Mouse (Mus musculus) stomach, embryonic 16.5 days (tissue): ENCODE measurements around the gene Sec14l4. TPM values are rescaled to one million over a fixed set of nuclear protein-coding genes. Genes with fewer than 3 reads are reported as not detected.

Source experiments
- ATAC-seq: fragments of 200-750 bp; cut with Nextera tagmentation; 2 replicates; pipeline ENCODE4 v1.8.0; 2017; ENCODE audit warnings: moderate number of reproducible peaks, moderate TSS enrichment; ENCODE audit not compliant: insufficient read depth, low FRiP score
- H3K27ac ChIP-seq: fragments of 300-500 bp; sonication (generic); 2 replicates; pipeline ENCODE4 v1.5.1; 2014; ENCODE audit warnings: low read length
- H3K27me3 ChIP-seq: fragments of 300-500 bp; sonication (generic); 2 replicates; pipeline ENCODE4 v1.6.1; 2014; ENCODE audit warnings: low read length, control low read depth, mixed read lengths; ENCODE audit not compliant: control insufficient read depth, insufficient read depth
- H3K36me3 ChIP-seq: fragments of 300-500 bp; sonication (generic); 2 replicates; pipeline ENCODE4 v1.6.1; 2014; ENCODE audit warnings: low read length; ENCODE audit not compliant: control insufficient read depth, insufficient read depth
- H3K4me1 ChIP-seq: fragments of 300-500 bp; sonication (generic); 2 replicates; pipeline ENCODE4 v1.6.1; 2014; ENCODE audit warnings: low read length, control low read depth, mixed read lengths; ENCODE audit not compliant: control insufficient read depth, insufficient read depth
- H3K4me2 ChIP-seq: fragments of 300-500 bp; sonication (generic); 2 replicates; pipeline ENCODE4 v1.6.1; 2014; ENCODE audit warnings: low read depth, low read length, mixed read lengths
- H3K4me3 ChIP-seq: fragments of 300-500 bp; sonication (generic); replicated peaks from 2 replicates; pipeline ENCODE4 v1.5.1; 2014; ENCODE audit warnings: mild to moderate bottlenecking, low read length
- H3K9ac ChIP-seq: fragments of 300-500 bp; sonication (generic); 2 replicates; pipeline ENCODE4 v1.6.1; 2014; ENCODE audit warnings: low read length
- H3K9me3 ChIP-seq: fragments of 300-500 bp; sonication (generic); replicated peaks from 2 replicates; pipeline ENCODE4 v1.6.1; 2016; ENCODE audit warnings: low read length, control low read depth; ENCODE audit not compliant: control insufficient read depth
- WGBS: fragments of 180-500 bp; shearing (Covaris S2); extraction: QIAGEN DNeasy Blood & Tissue Kit; methylation state at CpG from one replicate; pipeline ENCODE4 v1.1.7; 2014; 5-methylcytosine and 5-hydroxymethylcytosine counted together
- polyA plus RNA-seq: library from polyadenylated mRNA; unstranded; fragments of >200 nt; fragmentation: Nextera tagmentation; extraction: Ambion mirVana; gene quantifications from 2 replicates; pipeline ENCODE4 v1.2.1, GENCODE M21; 2015

The Sec14l4 gene
- polyA plus RNA-seq, 1 experiment from 2014 or later, result 1.4 TPM

- Histone ChIP-seq H3K4me2 (no peak overlapping the region), H3K27me3 (no peaks in the 10 kb centered on the region), H3K4me3 (no peak overlapping the region), H3K9ac (no peak overlapping the region), H3K4me1 (no peaks in the 10 kb centered on the region), H3K9me3 (no peaks in the 10 kb centered on the region), H3K27ac (no peak overlapping the region), H3K36me3 (no peaks in the 10 kb centered on the region)
- no peak for ATAC-seq
- 45% methylated on average over 5 of the region's 5 CpGs for WGBS
These were observed 29.8 kb downstream of the Sec14l4 start for GRCm38 (mm10) chr11:4060866-4061575.

DNA sequence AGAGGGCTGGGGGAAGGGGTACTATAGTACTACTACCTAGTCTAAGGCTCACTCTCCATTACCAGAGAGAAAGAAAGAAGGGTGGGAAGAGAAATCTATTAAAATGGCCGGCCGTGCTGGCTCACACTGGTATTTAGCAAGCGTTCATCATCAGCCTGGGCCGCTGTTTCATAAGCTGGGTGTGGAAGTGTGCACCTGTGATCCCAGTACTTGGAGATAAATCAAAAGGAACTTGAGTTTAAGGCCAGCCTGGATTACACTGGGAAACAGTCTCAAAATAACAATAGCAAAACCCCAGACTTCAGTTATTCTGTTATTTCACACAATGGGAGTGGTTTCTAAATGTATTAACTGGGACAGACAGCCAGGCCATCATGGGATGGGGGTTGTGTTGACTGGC, 31.3 kb downstream of the Sec14l4 start:
- Histone ChIP-seq H3K9me3 (no peaks in the 10 kb centered on the region), H3K36me3 (no peaks in the 10 kb centered on the region), H3K27me3 (no peaks in the 10 kb centered on the region), H3K4me2 (no peak overlapping the region), H3K27ac (no peak overlapping the region), H3K4me3 (no peak overlapping the region), H3K4me1 (no peaks in the 10 kb centered on the region), H3K9ac (no peak overlapping the region)
- ATAC-seq, result no peak
- 83% methylated on average over 4 of the region's 4 CpGs for WGBS

DNA sequence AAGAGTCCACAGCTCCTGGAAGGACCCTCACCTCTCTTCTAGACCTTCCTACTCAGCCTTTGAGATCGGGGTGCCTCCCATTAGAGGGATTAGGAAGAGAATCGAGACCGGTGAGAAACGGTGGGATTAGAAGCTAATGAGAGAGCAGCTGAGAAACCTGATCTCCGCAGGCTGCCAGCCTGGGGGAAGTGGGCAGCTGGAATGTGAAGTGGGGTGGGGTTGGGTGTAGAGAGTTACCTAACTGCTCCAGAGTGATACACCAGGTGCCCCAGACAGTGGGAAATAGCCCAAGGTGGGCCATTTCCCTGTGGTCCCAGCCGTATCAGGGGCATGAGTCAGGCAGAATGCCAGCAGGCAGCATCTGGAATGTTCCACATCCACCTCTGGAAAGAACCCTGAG, 31.7 kb downstream of the Sec14l4 start:
- 37% methylated on average over 6 of the region's 6 CpGs for WGBS
- no peak overlapping the region for H3K27ac ChIP-seq
- no peaks in the 10 kb centered on the region for H3K36me3 ChIP-seq
- H3K27me3 ChIP-seq, result no peaks in the 10 kb centered on the region
- H3K4me2 ChIP-seq, result no peak overlapping the region
- no peak for ATAC-seq
- no peaks in the 10 kb centered on the region for H3K4me1 ChIP-seq
- no peaks in the 10 kb centered on the region for H3K9me3 ChIP-seq
- H3K9ac ChIP-seq, result no peak overlapping the region
- no peak overlapping the region for H3K4me3 ChIP-seq

DNA sequence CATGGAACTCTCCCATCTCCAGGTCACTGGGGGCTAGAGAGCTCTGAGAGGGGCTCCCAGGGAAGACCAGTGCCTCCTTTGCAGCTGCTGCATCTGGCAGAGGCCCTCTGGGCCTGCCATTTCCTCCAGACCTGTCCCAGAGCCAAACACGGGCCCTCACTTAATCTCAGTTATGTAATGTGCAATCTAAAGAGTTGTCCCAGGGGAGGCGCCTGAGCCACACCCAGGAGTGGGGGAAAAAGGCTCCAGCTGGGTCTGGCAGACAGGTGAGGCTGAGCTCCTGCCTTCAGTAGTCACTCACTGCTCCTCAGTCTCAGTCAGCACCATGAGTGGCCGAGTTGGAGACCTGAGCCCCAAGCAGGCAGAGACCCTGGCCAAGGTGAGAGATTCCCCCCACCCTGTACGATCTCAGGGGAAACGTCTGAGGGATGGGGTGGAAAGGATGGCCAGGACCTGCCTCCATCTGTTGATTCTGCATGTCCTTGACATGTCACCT, 33.4 kb downstream of the Sec14l4 start, which contains the start of gene Sec14l3:
Sec14l3 (plus strand) TSS at position 215 of the 496 bp plus-strand sequence.
- no peaks in the 10 kb centered on the region for H3K9me3 ChIP-seq

DNA sequence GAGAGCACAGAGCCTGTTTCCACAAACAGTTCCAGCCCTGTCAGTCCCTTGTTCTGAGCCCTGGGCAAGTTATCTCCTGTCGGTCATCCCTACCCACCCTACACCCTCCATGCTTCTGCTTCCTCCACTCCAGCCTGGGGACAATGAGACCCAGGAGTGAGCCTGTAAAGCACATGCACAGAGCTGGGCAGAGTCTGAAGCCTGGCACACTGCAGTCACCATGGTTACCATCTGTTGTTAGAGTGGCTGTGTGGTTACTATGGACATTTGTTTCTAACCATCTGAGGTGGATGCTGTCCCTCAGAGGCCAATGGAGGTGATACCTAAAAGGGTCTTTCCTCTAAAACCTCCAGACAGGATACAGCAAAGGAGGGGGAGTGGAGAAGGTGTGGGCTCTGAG, 38.4 kb downstream of the Sec14l4 start:
- 74% methylated on average over 1 of the region's 1 CpGs for WGBS
- no peak for ATAC-seq

More for the DNA sequence above, 33.4 kb downstream of the Sec14l4 start, which contains the start of gene Sec14l3:
- Histone ChIP-seq H3K36me3 (no peaks in the 10 kb centered on the region), H3K9ac (no peak within 1 kb of the TSS), H3K27me3 (no peaks in the 10 kb centered on the region), H3K27ac (no peak within 1 kb of the TSS), H3K4me1 (no peaks in the 10 kb centered on the region), H3K4me3 (no peak within 1 kb of the TSS), H3K4me2 (no peak within 1 kb of the TSS)
- WGBS, result 42% methylated on average over 5 of the region's 5 CpGs
- no peak for ATAC-seq

GRCm38 (mm10) chr11:4076633-4077032, 45.4 kb downstream of the Sec14l4 start:
- no peak overlapping the region for H3K4me3 ChIP-seq
- no peak overlapping the region for H3K27ac ChIP-seq
- no peak for ATAC-seq
- H3K27me3 ChIP-seq, result no peaks in the 10 kb centered on the region
- H3K9ac ChIP-seq, result no peak overlapping the region
- H3K9me3 ChIP-seq, result no peaks in the 10 kb centered on the region
- H3K4me2 ChIP-seq, result no peak overlapping the region
- 13% methylated on average over 8 of the region's 8 CpGs for WGBS
- H3K4me1 ChIP-seq, result no peaks in the 10 kb centered on the region
- H3K36me3 ChIP-seq, result no peaks in the 10 kb centered on the region

More for the DNA sequence above, 38.4 kb downstream of the Sec14l4 start:
- Histone ChIP-seq H3K27ac (no peak overlapping the region), H3K9me3 (no peaks in the 10 kb centered on the region), H3K4me1 (no peaks in the 10 kb centered on the region), H3K27me3 (no peaks in the 10 kb centered on the region), H3K4me2 (no peak overlapping the region), H3K4me3 (no peak overlapping the region), H3K36me3 (no peaks in the 10 kb centered on the region), H3K9ac (no peak overlapping the region)

GRCm38 (mm10) chr11:4078267-4078933, 47.1 kb downstream of the Sec14l4 start:
- WGBS, result 78% methylated on average over 7 of the region's 7 CpGs
- H3K27me3 ChIP-seq, result no peaks in the 10 kb centered on the region
- ATAC-seq, result no peak
- H3K9ac ChIP-seq, result no peak overlapping the region
- H3K4me2 ChIP-seq, result no peak overlapping the region
- no peak overlapping the region for H3K27ac ChIP-seq
- no peaks in the 10 kb centered on the region for H3K4me1 ChIP-seq
- no peaks in the 10 kb centered on the region for H3K36me3 ChIP-seq
- H3K9me3 ChIP-seq, result no peaks in the 10 kb centered on the region
- H3K4me3 ChIP-seq, result no peak overlapping the region

- WGBS, result 8% methylated on average over 4 of the region's 4 CpGs
These were observed 49.0 kb downstream of the Sec14l4 start for GRCm38 (mm10) chr11:4080219-4080618.

DNA sequence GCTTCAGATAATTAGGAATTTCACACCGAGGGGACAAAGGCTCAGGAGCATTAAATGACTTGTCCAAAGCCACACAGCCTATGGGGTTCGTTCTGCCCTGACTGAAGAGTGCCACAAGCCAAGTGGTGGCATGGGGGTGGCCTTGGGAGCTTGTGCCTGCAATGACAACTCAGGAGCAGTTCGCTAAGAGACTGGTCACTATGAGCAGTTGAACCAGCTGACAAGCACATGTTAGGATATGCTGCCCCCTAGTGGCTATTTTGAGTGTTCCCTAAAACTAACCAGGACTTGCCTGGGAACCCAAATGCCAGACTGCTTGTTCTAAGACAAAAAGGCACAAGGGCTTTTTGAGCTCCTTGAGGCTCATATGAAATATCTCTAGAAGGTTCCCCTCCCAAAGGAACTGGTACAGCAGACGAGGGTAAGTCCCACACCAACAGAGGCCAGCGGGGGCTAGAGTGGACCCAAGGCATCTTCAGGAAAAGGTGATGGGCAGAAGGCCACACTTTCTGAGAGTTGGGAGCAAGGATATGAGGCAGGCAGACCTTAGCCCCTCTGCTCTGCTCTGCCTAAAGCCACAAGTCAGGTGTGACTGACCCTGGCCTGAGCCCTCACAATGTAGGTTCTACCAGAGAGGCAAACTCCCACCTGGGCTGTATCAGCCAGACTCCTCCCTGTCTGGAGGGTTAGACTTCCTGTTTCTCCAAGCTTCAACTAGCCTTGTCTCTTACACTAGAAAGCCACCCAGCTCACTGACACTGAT, 52.2 kb downstream of the Sec14l4 start:
- H3K4me2 ChIP-seq, result no peak overlapping the region
- WGBS, result 39% methylated on average over 5 of the region's 5 CpGs
- H3K27me3 ChIP-seq, result no peaks in the 10 kb centered on the region
- ATAC-seq, result no peak
- H3K9ac ChIP-seq, result no peak overlapping the region
- H3K27ac ChIP-seq, result no peak overlapping the region
- H3K9me3 ChIP-seq, result no peaks in the 10 kb centered on the region
- H3K4me3 ChIP-seq, result no peak overlapping the region
- H3K4me1 ChIP-seq, result no peaks in the 10 kb centered on the region
- no peaks in the 10 kb centered on the region for H3K36me3 ChIP-seq

More at GRCm38 (mm10) chr11:4080219-4080618, 49.0 kb downstream of the Sec14l4 start:
- H3K36me3 ChIP-seq, result no peaks in the 10 kb centered on the region
- no peaks in the 10 kb centered on the region for H3K9me3 ChIP-seq
- no peak overlapping the region for H3K27ac ChIP-seq
- no peak for ATAC-seq
- H3K9ac ChIP-seq, result no peak overlapping the region
- H3K27me3 ChIP-seq, result no peaks in the 10 kb centered on the region
- H3K4me2 ChIP-seq, result no peak overlapping the region
- no peaks in the 10 kb centered on the region for H3K4me1 ChIP-seq
- no peak overlapping the region for H3K4me3 ChIP-seq
